Mouse (Mus musculus) liver, embryonic 12.5 days (tissue): ENCODE measurements around the gene Cyp3a41a. TPM values are rescaled to one million over a fixed set of nuclear protein-coding genes. Genes with fewer than 3 reads are reported as not detected.
"Not testable (repeated sequence)": the region's sequence is repeated elsewhere in the genome, so short reads cannot be mapped to it uniquely, and the experiment has no call there.

Experiments used
- ATAC-seq: fragments of 200-750 bp; cut with Nextera tagmentation; 2 replicates; pipeline ENCODE4 v1.8.0; 2017; ENCODE audit warnings: moderate number of reproducible peaks, mild to moderate bottlenecking, moderate library complexity
- H3K27ac ChIP-seq: fragments of 300-500 bp; sonication (generic); 2 replicates; pipeline ENCODE4 v1.5.1; 2016; ENCODE audit warnings: mild to moderate bottlenecking
- H3K27me3 ChIP-seq: fragments of 300-500 bp; sonication (generic); replicated peaks from 2 replicates; pipeline ENCODE4 v1.6.1; 2016; ENCODE audit warnings: mild to moderate bottlenecking, moderate library complexity
- H3K36me3 ChIP-seq: fragments of 300-500 bp; sonication (generic); 2 replicates; pipeline ENCODE4 v1.6.1; 2016; ENCODE audit warnings: mild to moderate bottlenecking, moderate library complexity
- H3K4me1 ChIP-seq: fragments of 300-500 bp; sonication (generic); 2 replicates; pipeline ENCODE4 v1.6.1; 2016
- H3K4me2 ChIP-seq: fragments of 300-500 bp; sonication (generic); 2 replicates; pipeline ENCODE4 v1.6.1; 2016; ENCODE audit warnings: mild to moderate bottlenecking, moderate library complexity
- H3K4me3 ChIP-seq: fragments of 300-500 bp; sonication (generic); 2 replicates; pipeline ENCODE4 v1.5.1; 2016; ENCODE audit warnings: mild to moderate bottlenecking, moderate library complexity
- H3K9ac ChIP-seq: fragments of 300-500 bp; sonication (generic); 2 replicates; pipeline ENCODE4 v1.6.1; 2016; ENCODE audit warnings: mild to moderate bottlenecking, moderate library complexity
- H3K9me3 ChIP-seq: fragments of 300-500 bp; sonication (generic); replicated peaks from 2 replicates; pipeline ENCODE4 v1.6.1; 2016; ENCODE audit warnings: mild to moderate bottlenecking, moderate library complexity
- WGBS: fragments of 180-500 bp; shearing (Covaris S2); methylation state at CpG from one replicate; pipeline ENCODE4 v1.1.7; 2016; ENCODE audit not compliant: insufficient replicate concordance; 5-methylcytosine and 5-hydroxymethylcytosine counted together
- polyA plus RNA-seq: library from polyadenylated mRNA; unstranded; fragments of >200 nt; fragmentation: Nextera tagmentation; extraction: Ambion mirVana; gene quantifications from 2 replicates; pipeline ENCODE4 v1.2.1, GENCODE M21; 2016

Gene Cyp3a41a
- polyA plus RNA-seq: not detected in 2 replicates

DNA sequence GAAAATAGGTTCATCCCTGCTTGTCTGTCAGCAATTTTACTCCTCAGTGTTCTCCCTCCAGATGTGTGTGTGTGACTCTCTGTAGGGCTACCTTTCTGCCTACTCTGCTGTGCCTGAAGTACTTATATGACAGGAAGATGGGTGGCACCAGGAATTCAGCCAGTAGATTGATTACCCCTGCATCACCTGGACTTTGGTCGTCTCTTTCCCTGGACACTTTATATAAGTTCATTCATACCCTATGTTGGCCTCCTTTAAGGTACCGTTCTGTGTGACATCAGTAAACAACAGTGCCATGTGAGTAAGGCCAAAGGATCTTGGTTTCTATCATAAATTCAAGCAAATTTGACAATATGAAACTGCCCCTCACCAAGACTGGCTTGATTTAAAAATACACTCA is at the start of gene Cyp3a41a:
Gene Cyp3a41a (minus strand): TSS at position 101 of the 400 bp plus-strand sequence.
- not testable (repeated sequence) for H3K9me3 ChIP-seq, H3K27ac ChIP-seq, H3K4me2 ChIP-seq, H3K27me3 ChIP-seq, H3K4me1 ChIP-seq, H3K4me3 ChIP-seq, H3K36me3 ChIP-seq, ATAC-seq, H3K9ac ChIP-seq
- WGBS: 60% methylated on average over 1 of the region's 2 CpGs

DNA sequence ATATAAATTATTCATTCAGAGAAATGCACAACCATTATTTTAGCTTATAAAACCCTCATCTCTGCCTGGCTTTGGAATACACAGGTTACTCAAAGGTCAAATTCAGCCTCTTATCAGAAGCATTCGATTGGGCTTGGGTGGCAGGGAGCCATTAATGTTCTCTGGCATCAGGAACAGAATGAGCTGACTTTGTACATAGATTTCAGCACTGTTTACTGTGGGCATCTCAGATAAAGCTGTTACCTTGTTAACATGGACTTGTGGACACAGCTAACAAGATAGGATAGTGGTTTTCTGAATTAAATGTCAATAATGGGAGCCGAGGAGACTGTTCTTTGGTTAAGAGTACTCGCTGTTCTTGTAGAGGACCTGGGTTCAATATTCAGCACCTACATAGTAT is 17.6 kb upstream of the Cyp3a41a start:
- H3K9ac ChIP-seq, H3K27ac ChIP-seq, H3K27me3 ChIP-seq, H3K4me1 ChIP-seq, ATAC-seq, H3K4me2 ChIP-seq, H3K4me3 ChIP-seq, H3K36me3 ChIP-seq, H3K9me3 ChIP-seq: not testable (repeated sequence)
- WGBS: 49% methylated on average over 3 of the region's 3 CpGs

DNA sequence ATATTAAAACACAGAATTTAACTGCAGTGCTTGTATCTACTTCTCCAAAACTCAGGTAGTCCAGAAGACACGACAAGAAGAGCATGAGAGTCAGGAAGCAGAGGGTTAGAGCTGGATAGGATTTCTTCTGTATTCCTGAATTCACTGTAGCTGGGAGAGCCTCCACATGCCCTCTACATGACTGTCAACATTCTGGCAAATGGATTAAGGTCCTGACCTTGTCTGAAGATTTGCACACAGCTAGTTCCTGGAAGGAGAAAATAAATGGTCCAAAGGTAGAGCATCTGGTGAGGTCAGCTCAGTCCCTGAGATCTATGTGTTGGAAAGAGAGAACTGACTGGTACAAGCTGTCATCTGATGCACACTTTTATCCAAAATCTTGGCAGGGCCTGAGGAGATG is 5.6 kb downstream of the Cyp3a41a start:
- not testable (repeated sequence) for ATAC-seq, H3K27ac ChIP-seq, H3K9ac ChIP-seq, H3K36me3 ChIP-seq, H3K4me2 ChIP-seq, H3K4me1 ChIP-seq, H3K4me3 ChIP-seq, H3K9me3 ChIP-seq, H3K27me3 ChIP-seq
- 14% methylated on average over 1 of the region's 1 CpGs for WGBS

DNA sequence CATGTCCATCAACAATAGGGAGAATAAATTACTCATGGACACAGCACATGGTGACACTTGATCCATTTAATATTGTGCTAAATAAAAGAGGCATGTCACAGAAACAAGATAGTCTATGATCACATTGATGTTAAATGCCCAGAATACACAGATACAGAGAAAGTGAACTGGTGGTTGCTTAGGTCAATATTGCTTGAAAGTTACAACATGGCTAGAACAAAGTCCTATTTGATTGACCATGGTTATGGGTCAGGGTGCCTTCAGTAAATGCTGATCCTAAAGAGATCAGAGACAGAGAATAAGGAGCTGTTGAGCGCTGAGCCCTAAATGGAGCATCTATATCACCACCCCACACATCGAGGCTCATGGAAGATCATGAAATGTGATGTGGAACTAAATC is 12.6 kb downstream of the Cyp3a41a start:
- H3K4me1 ChIP-seq, H3K4me2 ChIP-seq, H3K27ac ChIP-seq, H3K27me3 ChIP-seq, H3K36me3 ChIP-seq, H3K9me3 ChIP-seq, ATAC-seq, H3K4me3 ChIP-seq, H3K9ac ChIP-seq: not testable (repeated sequence)
- 50% methylated on average over 2 of the region's 2 CpGs for WGBS

DNA sequence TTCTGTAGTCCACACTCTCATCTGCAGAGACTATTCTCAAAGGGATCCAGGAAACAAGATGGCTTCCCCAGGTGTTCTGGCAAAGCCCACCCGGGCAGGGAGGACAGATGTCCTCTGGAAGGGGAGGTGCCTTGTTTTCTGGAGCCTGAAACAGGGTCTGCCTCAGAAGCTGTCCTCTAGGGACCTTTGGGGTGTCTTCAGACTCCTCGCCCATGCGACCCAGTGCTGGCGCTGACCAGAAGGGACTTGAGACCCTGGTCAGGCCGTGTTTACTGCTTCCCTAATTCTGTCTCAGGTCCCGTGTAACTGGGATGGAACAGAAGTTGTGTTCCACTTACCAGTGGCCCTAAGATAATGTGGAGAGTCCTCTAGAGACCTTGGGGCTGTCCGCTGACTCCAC is 57.9 kb downstream of the Cyp3a41a start:
- peaks cover 56% of the 10 kb centered on the region for H3K9me3 ChIP-seq
- H3K36me3 ChIP-seq: no peaks in the 10 kb centered on the region
- no peaks in the 10 kb centered on the region for H3K27me3 ChIP-seq
- H3K4me1 ChIP-seq: no peaks in the 10 kb centered on the region
- no peak for ATAC-seq
- no peak overlapping the region for H3K4me3 ChIP-seq
- H3K9ac ChIP-seq: no peak overlapping the region
- no peak overlapping the region for H3K27ac ChIP-seq
- WGBS: 74% methylated on average over 7 of the region's 7 CpGs
- no peak overlapping the region for H3K4me2 ChIP-seq

DNA sequence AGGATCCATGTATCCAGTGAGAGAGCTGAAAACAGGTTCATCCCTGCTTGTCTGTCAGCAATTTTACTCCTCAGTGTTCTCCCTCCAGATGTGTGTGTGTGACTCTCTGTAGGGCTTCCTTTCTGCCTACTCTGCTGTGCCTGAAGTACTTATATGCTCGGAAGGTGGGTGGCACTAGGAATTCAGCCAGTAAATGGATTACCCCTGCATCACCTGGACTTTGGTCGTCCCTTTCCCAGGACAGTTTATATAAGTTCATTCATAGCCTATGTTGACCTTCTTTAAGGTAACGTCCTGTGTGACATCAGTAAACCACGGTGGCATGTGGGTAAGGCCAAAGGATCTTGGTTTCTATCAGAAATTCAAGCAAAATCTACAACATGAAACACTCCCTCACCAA is 72.2 kb downstream of the Cyp3a41a start:
- Histone ChIP-seq H3K4me1 (no peaks in the 10 kb centered on the region), H3K4me3 (no peak overlapping the region), H3K36me3 (no peaks in the 10 kb centered on the region), H3K4me2 (no peak overlapping the region), H3K27ac (no peak overlapping the region), H3K27me3 (no peaks in the 10 kb centered on the region), H3K9me3 (peaks cover 50% of the 10 kb centered on the region), H3K9ac (no peak overlapping the region)
- ATAC-seq: no peak
- WGBS: 51% methylated on average over 4 of the region's 4 CpGs

Other genes with a start within 250 kb of the Cyp3a41a start
- not detected in 2 replicates for gene Cyp3a41b, start 135.4 kb downstream of the Cyp3a41a start, polyA plus RNA-seq
- not detected in 2 replicates for gene Cyp3a44, start 85.7 kb upstream of the Cyp3a41a start, polyA plus RNA-seq
- gene Cyp3a11, start 159.8 kb upstream of the Cyp3a41a start, polyA plus RNA-seq: not detected in 2 replicates